Mouse (Mus musculus) frontal cortex, postnatal 36 days (tissue): Measurements from ENCODE around the gene Diras2.

Experiments
- DNase-seq, 2 experiments: peaks; one replicate each; pipeline ENCODE4 v3.0.0; 2022; ENCODE audit warnings: low spot score in 2 of 2

The Diras2 gene

DNA sequence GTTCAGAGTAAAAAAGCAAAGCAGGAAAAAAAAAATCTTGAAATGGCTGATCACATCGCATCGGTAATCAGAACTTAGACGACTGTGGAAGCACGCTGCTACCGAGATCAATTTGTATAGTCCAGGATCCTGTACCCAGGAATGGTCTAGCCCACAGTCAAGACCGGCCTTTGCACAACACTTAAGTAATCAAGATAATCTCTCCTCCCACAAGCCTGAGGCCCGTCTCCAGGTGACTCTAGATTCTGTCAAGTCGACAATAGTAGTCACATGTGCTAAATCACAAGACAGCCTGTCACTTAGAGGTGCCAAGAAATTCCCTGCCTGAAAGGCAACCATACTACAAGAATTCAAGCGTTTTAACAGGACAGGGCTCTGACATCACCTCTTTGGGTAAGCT, at the start of gene Diras2:
TSS of gene Diras2 (minus strand) at position 159 of the 400 bp plus-strand sequence.
- no peak for DNase-seq

DNA sequence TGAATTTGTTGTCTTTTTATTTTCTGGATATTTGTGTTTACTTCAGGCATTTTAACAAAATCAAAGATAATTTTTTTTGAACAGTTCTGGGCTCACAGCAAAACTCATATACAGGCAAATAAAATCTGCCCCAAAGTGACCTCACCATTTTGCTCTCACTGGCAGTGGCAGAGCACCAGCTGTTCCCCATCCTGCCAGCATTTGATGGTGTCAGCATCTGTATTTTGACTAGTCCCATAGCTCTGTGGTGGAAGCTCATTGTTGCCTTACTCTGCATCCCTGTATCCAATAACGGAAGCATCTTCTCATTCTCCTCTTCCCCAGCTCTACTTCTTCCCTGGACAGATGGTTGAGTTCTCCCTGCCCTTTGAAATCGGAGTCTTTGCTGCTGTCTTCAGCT, 47.7 kb upstream of the Diras2 start:
- DNase-seq, result no peak

DNA sequence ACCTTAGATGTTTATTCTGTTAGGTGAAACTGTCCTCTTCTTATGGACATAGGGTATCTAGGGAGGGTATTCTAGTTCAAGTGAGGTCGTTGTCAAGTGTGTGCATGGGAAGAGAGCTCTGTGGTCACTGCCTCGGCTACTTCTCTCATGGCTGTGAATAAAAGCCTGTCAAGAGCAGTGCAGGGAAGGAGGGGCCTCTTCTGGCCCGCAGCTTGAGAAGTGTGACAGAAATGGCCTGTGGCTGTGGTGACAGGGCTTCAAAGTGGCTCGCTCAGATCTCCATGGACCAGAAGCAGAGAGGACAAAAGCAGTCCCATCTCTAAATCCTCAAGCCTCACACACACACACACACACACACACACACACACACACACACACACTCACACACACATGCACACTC, 46.9 kb upstream of the Diras2 start:
- DNase-seq, result no peak

DNA sequence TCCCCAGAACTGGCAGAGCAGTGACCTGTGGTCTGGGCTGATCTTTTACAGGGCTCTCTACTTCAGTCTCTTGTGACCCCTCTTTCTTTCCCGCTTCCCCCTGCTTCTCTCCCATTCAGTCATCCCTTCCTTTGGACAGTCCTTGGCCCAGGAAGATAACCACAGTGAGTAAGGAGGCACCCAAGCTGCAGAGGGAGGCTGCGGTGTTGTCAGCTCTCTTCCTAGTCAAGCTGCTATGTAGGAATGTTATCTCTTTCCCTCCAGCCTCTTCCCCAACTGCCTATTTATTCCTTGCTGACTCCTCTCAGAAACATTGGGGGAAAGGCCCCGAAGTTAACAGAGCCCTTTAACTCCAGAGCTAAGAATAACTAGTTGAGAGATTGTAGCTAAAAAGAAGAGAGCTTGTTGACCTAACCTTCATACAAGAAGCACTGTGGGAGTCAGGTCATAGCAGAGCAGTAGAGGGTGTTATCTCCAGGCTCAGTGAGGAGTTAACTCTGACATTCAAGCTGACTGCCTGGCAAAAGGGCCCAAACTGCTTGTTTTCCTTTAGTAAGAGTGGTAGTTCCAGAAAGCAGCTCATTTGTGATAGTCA, 46.3 kb upstream of the Diras2 start:
- DNase-seq, result no peak

DNA sequence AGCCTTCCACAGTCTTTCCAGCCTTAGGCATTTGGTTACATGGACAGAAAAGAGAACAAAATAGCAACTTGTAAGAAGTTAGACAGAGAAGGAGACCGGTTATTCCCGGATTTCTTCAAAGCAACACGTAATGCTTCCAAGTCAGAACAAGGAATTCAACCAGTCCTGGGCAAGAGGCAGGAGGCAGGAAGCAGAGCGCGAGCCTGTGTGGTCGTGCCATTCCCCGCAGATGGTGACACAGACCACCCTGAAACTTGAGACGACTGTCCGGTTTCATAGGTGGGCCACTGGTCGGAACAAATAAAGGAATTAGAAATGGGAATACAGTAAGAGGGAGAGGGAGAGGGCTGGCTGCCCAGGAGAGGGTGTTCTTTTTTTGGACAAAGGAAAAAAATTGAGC, 45.8 kb upstream of the Diras2 start:
- DNase-seq, result no peak

DNA sequence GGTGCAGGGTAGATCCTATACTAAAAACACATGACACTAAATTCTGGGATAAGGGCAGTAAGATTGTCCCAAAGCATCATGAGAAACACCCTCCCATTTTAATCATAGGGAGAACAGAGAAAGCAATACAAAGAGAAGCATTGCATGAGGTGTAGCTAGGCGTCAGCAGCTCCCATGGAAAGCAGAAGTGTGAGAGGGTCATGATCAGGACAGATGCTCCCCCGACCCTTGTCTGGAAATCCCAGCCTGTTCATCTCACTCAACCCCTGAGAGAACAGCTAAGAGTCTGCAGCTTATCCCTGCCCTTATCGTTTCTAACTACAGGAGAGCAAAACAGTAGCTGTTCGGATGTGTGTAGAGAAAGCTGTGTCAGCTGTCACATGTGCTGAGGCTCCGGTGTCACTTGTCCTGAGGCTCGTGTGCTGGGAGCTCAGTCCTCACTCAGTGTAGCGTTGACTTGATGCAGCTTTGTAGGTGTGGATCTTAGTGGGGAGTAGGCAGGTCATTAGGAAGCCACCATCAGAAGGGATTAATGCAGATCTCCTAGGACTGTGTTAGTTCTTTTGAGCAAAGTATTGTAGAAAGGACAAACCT, 45.0 kb upstream of the Diras2 start:
- no peak for DNase-seq

DNA sequence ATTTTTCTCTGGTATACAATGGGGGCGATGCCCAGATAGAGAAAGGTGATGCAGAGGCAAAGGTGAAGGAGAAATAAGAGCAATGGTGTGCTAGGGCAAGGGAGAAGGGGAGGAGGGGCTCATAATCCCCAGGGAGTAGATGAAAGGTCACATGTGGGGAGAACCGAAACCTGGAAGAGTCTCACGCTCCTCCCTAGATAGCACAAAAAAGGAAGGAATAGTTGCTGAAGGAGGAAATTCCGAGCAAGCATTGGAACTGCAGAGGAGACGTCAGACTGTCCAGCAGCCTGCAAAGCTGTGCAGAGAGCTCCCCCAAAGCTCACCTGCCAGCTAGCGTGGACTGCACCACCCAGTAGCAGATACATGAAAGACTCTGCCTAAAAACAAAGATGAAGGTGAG, 44.4 kb upstream of the Diras2 start:
- DNase-seq, result no peak

DNA sequence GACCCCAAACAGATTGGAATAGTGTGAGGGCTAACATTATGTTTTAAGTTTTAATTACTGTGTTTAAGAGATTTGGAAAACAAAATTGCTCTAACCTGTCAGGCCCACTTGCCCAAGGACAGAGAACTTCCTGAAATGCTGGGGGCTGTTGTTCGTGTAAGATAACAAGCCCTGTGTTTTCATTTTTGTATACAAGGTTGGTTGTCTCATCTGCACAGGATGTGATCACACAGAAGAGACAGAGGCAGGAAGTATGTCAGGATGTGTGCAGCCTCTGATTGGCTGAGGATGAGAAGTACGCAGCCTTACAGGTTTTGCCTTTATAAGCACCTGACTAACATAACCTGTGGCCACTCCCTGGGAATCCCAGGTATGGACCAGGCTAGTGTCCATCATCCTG, 43.2 kb upstream of the Diras2 start:
- no peak for DNase-seq

DNA sequence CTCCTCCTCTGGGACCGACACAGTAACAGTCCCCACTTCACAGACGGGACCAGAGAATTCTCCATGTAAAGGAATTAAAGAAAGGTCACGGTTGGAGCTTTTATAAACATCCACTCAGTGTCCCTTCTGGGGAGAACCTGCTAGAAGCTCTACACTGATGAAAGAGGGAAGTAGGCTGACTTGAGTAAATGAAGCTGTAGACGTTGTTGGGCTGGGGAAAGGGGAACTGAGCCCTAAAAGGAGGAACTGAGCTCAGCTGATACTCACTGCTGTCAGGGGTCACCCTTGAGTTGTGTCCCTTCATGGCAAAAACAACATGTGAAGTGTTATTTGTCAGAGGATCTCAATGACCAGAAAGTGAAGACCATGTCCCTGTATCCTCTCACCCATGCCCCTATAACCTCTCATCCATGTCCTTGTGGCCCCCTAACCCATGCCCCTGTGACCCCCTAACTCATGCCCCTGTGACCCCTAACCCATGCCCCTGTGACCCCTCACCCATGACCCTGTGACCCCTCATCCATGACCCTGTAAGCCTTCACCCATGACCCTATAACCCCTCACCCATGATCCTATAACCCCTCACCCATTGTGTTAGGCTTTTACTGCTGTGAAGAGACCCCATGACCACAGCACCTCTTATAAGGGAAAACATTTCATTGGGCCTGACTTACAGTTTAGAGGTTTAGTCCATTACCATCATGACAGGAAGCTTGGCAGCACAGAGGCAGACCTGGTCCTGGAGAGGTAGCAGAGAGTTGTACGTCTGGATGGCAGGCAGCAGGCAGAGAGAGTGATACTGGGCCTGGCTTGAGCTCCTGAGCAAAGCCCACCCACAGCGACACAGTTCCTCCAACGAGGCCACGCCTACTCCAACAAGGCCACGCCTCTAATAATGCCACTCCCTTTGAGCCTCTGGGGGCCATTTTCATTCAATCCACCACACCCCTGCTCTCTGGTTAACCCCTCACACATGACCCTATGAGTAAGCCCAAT, 41.7 kb upstream of the Diras2 start:
- DNase-seq, result no peak

DNA sequence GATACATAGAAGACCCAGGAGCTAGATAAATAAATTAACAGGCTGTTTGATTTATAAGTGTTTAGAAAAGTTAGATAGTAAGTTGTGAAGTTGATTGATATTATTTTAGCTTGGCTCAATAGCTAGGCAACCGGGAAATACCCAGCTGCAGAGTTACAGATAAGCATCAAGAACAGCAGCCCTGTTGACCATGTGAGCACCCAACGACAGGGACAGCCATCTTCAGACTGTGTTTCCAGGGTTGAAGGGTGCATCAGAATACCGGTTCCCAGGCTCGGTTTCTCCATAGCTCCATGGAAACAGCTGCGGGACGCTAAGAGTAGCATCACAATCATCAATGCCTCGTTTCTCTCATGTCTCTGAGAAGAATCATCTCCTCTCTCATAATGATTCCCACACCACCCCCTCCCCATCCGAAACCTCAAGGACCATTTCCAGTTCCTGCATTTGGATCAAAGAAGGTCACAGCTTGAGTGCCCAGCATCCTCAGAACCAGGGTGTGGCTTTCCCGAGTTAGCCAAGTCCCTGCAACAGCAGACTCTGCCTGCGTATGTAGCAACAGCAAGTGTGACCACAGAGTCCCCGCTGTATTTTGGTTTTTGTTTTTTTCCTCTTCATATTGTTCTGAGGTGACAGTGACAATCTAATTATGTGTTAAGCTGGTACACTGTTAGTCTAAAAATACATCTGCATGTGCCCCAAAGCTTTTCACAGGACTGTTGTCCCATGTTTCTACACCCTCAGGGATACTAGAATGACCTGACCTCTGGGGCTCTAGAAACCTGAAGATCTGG, 40.7 kb upstream of the Diras2 start:
- DNase-seq, result no peak

DNA sequence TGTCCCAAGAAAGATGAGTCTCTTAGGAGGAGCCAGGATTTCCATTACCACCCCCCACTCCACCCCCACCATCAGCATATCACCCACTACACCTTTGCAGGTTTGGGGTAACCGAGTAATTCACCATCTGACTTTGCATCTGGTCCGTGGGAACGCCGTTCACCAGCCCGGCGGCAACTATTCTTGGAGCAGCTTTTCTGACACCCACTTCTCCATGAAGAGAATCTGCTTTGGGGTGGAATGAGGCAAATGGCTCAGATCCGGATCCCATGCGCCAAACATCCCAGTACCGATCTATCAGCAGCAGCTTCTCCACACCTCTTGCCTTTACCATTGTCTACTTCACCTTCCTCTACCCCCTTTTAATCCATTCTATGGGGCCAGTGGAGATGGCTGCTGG, 39.2 kb upstream of the Diras2 start:
- DNase-seq, result peak; percentile 58 to 79

DNA sequence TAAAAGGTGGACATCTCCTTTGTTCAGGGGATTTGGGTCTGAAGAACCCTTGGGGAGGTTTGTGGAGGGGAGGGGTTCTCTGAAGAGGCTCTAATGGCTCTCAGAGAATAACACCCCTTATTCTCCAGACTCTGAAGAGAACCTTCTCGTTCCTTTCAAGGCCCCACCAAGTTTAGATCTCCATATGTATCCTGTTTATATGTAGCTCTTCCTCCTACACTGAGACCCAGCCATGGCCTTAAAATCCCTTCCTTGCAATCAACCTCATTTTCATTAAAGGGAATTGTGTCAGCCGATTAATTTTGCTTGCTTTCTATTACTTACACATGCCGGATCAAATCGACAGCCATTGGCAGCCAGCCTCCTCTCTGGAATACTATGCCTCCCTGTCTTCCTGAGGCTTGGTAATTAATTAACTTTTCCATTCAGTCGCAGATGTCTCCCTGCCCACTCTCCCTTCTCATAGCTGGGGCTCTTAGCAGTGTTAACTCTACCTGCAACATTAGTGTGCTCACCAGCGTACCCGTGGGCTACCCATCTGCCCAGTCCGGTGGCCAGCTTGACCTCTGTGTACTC, 38.2 kb upstream of the Diras2 start:
- no peak for DNase-seq

DNA sequence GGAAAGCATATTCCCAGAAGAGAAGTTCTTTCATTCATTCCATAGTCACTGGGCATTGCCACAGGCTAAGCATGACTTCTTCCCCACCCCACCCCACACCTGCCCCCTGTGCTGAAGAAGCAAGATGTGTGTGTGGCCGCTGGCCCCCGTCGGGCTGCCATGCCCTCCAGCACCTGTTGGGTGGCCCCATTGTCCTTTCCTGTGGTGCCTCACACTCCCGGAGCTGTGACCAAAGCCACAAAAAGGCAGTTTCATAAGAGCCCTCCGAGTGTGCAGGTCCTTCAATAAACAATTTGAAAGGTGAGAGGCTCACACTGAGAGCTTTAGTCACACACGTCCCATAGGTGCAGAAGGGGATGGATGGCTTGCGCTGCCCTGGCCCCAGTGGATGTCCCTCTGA, 35.7 kb upstream of the Diras2 start:
- no peak for DNase-seq

DNA sequence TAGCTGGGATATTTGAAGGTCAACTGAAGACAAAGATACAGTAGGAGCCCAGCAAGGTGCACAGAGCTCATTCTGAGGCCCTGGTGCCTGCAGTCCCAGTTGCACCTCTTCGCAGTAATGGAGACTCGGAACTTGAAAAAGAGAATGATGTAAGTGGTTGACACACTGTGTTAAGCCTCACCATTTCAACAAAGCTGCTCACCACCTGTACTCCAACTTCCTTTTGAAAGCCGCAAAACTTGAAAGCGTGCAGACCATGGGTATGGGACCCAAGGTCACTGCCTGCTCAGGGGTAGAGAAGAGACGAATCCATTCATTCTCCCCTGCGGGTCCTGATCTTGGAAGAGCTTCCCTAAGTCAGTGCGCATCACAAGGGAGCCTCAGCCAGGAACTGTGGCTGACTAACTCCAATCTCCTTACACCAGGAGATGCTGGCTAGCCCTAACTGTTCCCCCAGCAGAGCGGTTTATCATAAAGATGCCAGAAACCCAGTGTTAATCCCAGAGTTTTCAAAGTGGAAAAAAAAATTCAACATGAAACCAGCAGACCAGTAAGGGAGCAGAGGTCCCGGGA, 35.2 kb upstream of the Diras2 start:
- no peak for DNase-seq

DNA sequence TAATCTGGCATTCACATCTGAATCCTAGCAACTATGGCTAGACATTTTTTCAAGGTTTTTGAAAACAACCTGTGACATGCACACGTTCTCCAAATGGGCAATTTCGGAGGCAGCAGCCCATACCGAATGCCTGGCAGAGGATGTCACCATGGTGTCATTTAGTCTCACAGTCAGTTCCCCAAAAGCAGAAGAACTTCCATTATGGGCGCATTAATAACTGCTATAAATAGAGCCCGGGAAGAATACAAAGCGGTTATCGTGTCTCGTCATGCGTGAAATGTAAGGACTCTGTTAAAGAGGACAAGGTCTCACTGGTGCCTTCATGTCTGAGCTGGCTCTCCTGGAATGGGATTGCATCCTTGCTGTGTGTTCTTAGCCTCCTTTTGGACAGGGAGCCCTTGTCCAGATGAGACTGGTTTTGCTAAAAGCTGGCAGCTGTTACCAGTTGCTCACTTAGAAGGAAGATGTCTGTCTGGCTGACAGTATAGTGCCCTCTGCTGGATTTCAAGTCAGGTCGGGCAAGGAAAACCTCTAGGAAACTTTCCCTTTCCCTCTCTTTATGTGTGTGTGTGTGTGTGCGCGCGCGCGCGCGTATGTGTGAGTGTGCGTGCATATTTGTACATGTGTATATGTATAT, 34.1 kb upstream of the Diras2 start:
- DNase-seq, result peak in 1 of 2 experiments; percentile 37

DNA sequence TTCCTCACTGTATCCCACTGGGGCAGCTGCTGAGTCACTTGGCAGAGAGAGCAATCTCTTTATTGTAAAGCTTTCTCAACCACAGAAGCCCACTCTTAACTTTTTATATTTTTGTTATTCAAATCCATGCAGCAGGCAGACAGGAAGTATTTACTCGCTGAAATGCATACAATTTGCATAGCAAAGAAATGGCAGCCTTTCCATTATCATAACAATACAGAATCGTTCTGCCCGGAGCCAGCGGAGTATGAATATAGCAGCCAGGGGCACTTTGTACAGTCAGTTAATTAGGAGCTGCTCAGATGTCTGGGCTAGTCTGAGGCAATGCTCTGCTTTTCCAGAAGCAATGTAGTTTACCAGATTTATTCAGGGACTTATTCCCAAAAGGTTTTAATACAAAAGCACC, 31.1 kb upstream of the Diras2 start:
- no peak for DNase-seq

DNA sequence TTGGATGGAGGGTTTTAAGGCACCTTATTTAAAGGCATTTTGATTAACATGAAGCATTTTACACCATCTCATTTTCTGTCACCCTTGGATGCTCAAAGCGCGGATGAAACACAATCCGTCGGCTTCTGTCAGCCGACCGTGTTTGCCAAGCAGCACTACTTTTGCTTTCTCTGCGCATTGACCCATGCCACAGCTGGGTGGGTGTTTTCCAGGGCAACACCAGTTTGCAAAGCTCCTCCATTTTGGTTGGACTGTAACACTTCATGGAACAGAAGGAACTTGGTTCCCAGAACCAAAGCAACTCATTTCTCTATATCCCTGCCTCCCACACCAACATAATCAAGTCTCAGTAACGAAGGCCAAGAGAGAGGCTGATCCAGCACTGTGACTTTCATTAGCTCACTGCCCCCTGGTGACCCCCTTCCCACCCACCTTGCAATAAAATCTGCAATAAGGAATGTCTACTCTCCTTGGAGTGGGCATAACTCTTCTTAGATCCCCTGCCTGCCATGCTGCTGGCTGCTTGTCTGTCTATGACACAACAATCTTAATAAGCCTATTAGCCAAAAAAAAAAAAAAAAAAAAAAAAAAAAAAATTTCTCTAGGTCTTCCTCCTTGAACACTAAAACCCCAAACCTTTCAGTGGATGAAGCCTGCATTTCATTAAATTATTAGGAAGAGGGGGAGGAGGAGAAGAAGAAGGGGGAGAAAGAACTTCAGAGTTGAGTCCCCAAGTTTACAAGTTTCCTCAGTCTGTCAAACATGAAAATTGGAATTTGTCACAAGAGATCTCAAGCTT, 30.5 kb upstream of the Diras2 start:
- no peak for DNase-seq

DNA sequence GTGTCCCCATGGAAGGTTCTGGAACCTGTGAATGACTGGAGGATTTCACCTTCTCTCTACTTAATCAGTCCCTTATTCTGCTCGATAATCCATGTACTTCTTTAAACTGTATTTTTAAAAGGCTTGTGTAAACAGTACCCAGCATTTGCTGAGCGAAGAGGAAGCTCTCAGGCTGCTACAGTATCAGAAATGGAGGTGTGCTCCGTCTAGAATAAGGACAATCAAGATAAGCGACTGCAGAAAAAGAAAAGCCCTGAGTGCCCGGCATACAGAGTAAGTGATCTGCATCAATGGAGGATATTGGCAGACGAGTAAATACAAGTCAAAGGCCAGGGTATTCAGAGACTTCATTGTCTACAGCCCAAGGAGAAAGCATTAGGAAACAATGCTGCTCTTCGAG, 26.3 kb upstream of the Diras2 start:
- no peak for DNase-seq

DNA sequence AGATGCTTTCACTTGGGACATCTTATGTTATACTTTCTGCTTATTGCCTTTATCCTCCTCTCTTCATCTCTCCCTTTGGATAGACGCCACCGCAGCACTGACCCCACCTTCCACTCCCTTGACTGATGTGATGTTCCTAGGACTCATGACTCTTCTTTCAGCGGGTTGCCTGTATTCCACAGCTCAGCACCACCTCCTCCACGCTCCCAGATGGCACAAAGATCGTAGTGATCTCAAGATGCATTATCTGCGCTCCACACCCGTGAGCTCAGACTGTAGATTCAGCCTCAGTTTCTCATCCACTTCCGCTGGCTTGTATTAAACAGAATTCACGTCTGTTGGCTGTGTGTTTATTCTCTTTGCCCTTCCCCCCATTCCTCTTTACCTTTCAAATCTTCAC, 23.6 kb upstream of the Diras2 start:
- peak in 1 of 2 experiments; percentile 37 for DNase-seq
